In genomic region chr9:65200606-65201005, GRCm38 (mm10) we compare ENCODE assay signal across 8 mouse cellular contexts. TPM values are rescaled to one million over a fixed set of nuclear protein-coding genes. Genes with fewer than 3 reads are reported as not detected.
DNase-seq lines count a peak whose midpoint lies in the region; ATAC-seq and TF ChIP-seq lines count a peak whose summit lies in the region.

No protein-coding gene starts in this region.

- intact Hi-C loops in heart, postnatal 25 days (cut with DNase I) = loop anchor here (2.0 kb wide), 1 partner anchor 82 kb away; no protein-coding TSS in a partner anchor
- intact Hi-C loops in left cerebral cortex, postnatal 14 days (cut with DNase I) = no loop called here

- no peak overlapping the region for H3K4me2 ChIP-seq in midbrain, embryonic 11.5 days
- no peak overlapping the region for H3K4me2 ChIP-seq in midbrain, embryonic 14.5 days (ENCODE audit: low read length)
- peak overlapping the region; percentile 82 for H3K4me2 ChIP-seq in myocyte (ENCODE audit: low read depth)

- WGBS in midbrain, embryonic 11.5 days = 85% methylated on average over 1 of the region's 1 CpGs
- 66% methylated on average over 1 of the region's 1 CpGs for WGBS in midbrain, embryonic 14.5 days

- H3K79me2 ChIP-seq in myocyte (ENCODE audit: control insufficient read depth, insufficient read depth) = no peaks in the 10 kb centered on the region

- no peak overlapping the region for H3ac ChIP-seq in myocyte (ENCODE audit: control insufficient read depth, insufficient read length)

- peaks cover 3% of the 10 kb centered on the region for H3K4me1 ChIP-seq in midbrain, embryonic 11.5 days (ENCODE audit: control insufficient read depth, insufficient read depth, low read length)
- H3K4me1 ChIP-seq in midbrain, embryonic 14.5 days (ENCODE audit: control insufficient read depth, insufficient read depth, low read length) = no peaks in the 10 kb centered on the region

- 0 out of 2 replicates have a peak overlapping the region, but pooled peaks have one; percentile 20 for H3K27ac ChIP-seq in midbrain, embryonic 11.5 days (ENCODE audit: low read depth, low read length)
- H3K27ac ChIP-seq in midbrain, embryonic 14.5 days (replicated peaks; ENCODE audit: low read depth, low read length) = no peak overlapping the region

- DNase-seq in midbrain, embryonic 11.5 days (ENCODE audit: low spot score, missing footprints) = no peak
- no peak for DNase-seq in midbrain, embryonic 14.5 days
- DNase-seq in c-Kit-positive CD71-positive TER-119-positive erythroid progenitor cells, embryonic 14.5 days (ENCODE audit: low spot score) = peak; percentile 12
- peak; percentile 44 for DNase-seq in heart, postnatal 25 days (ENCODE audit: low spot score)
- DNase-seq in layer of hippocampus, postnatal 10 days (ENCODE audit: low spot score in 2 of 2) = no peak
- no peak for DNase-seq in left cerebral cortex, postnatal 14 days (ENCODE audit: low spot score in 2 of 2)
- DNase-seq in ovary, postnatal 14 days (ENCODE audit: low spot score) = no peak

- no peak overlapping the region for H3K9ac ChIP-seq in midbrain, embryonic 11.5 days (ENCODE audit: low read length)
- no peak overlapping the region for H3K9ac ChIP-seq in midbrain, embryonic 14.5 days (replicated peaks; ENCODE audit: low read length)

- H3K36me3 ChIP-seq in midbrain, embryonic 11.5 days (ENCODE audit: control insufficient read depth, insufficient read depth, low read length) = no peaks in the 10 kb centered on the region
- no peaks in the 10 kb centered on the region for H3K36me3 ChIP-seq in midbrain, embryonic 14.5 days (ENCODE audit: control insufficient read depth, insufficient read depth, low read length)
- no peaks in the 10 kb centered on the region for H3K36me3 ChIP-seq in myocyte (ENCODE audit: control insufficient read depth, insufficient read depth)

- no peak for ATAC-seq in midbrain, embryonic 11.5 days (ENCODE audit: low FRiP score)
- ATAC-seq in midbrain, embryonic 14.5 days (ENCODE audit: low FRiP score, low TSS enrichment) = no peak

- H3K4me3 ChIP-seq in midbrain, embryonic 11.5 days (ENCODE audit: low read depth, low read length) = no peak overlapping the region
- no peak overlapping the region for H3K4me3 ChIP-seq in midbrain, embryonic 14.5 days (replicated peaks; ENCODE audit: low read depth, low read length)
- H3K4me3 ChIP-seq in myocyte = no peak overlapping the region

- H3K9me3 ChIP-seq in midbrain, embryonic 11.5 days (ENCODE audit: control insufficient read depth, low read length) = no peaks in the 10 kb centered on the region
- no peaks in the 10 kb centered on the region for H3K9me3 ChIP-seq in midbrain, embryonic 14.5 days (ENCODE audit: control insufficient read depth, low read length)

- no peak for TF ChIP-seq POLR2A in myocyte (IDR thresholded peaks at IDR 0.05; ENCODE audit: insufficient read length, low read depth)

- H3K27me3 ChIP-seq in midbrain, embryonic 11.5 days (ENCODE audit: control insufficient read depth, insufficient read depth, low read length) = no peaks in the 10 kb centered on the region
- no peaks in the 10 kb centered on the region for H3K27me3 ChIP-seq in midbrain, embryonic 14.5 days (ENCODE audit: control insufficient read depth, insufficient read depth, low read length)
- no peaks in the 10 kb centered on the region for H3K27me3 ChIP-seq in myocyte (ENCODE audit: control insufficient read depth, insufficient read depth, insufficient read length)

TF ChIP-seq in myocyte, 11 proteins besides CTCF, POLR2A, EP300 and RAD21:
- no peak for TF ChIP-seq TCF12 (IDR thresholded peaks at IDR 0.05; ENCODE audit: insufficient read depth, poor library complexity, severe bottlenecking)
- peak; percentile 95 for TF ChIP-seq CEBPB (IDR thresholded peaks at IDR 0.05; ENCODE audit: insufficient read depth, poor library complexity, severe bottlenecking)

RNA-seq across cellular contexts. Expression of gene Parp16, which starts 5.5 kb away (rescaled TPM):
- polyA plus RNA-seq in midbrain, embryonic 11.5 days (2014; fragmentation: Nextera tagmentation; extraction: Ambion mirVana) = 5.2 and 6.4 TPM in 2 replicates
- 5.2 and 6.5 TPM in 2 replicates for polyA plus RNA-seq in midbrain, embryonic 14.5 days (2014; fragmentation: Nextera tagmentation; extraction: Ambion mirVana)
- 1 to 10 TPM; 4.2 TPM for total RNA-seq in heart, postnatal 25 days (2021)
- polyA plus RNA-seq in myocyte (2012; fragmentation: generic; extraction: Trizol) = 2.2 TPM
- total RNA-seq in layer of hippocampus, postnatal 10 days (2021) = 1 to 10 TPM; 4.5 to 5.6 TPM
- 1 to 10 TPM; 3.1 to 3.9 TPM for total RNA-seq in left cerebral cortex, postnatal 14 days (2021)

RNA-seq across cellular contexts. Expression of gene Igdcc3, which starts 59.6 kb away (rescaled TPM):
- 115 and 145 TPM in 2 replicates for polyA plus RNA-seq in midbrain, embryonic 11.5 days (2014; fragmentation: Nextera tagmentation; extraction: Ambion mirVana)
- polyA plus RNA-seq in midbrain, embryonic 14.5 days (2014; fragmentation: Nextera tagmentation; extraction: Ambion mirVana) = 10.7 and 14.1 TPM in 2 replicates
- total RNA-seq in heart, postnatal 25 days (2021) = under 1 TPM in 1 of 2 experiments, not detected in 1; 0.08 TPM
- not detected for polyA plus RNA-seq in myocyte (2012; fragmentation: generic; extraction: Trizol)
- total RNA-seq in layer of hippocampus, postnatal 10 days (2021) = 1 to 10 TPM; 5.4 to 7.1 TPM
- total RNA-seq in left cerebral cortex, postnatal 14 days (2021) = 1 to 10 TPM; 2.8 to 3.8 TPM

Comparison
In these comparisons a context has a peak if more than half of its experiments do, and no peak if none do; other contexts are left out.
1. DNase-seq: peak in c-Kit-positive CD71-positive TER-119-positive erythroid progenitor cells, embryonic 14.5 days (single experiment) and heart, postnatal 25 days (single experiment); none in midbrain, embryonic 11.5 days (single experiment), midbrain, embryonic 14.5 days (single experiment), layer of hippocampus, postnatal 10 days (0 of 2), left cerebral cortex, postnatal 14 days (0 of 2) and ovary, postnatal 14 days (single experiment).